Mouse (Mus musculus): ENCODE data around the gene Kcnj8. TPM values are rescaled to one million over a fixed set of nuclear protein-coding genes. Genes with fewer than 3 reads are reported as not detected.

Gene Kcnj8
- 1.9 TPM for polyA plus RNA-seq (2014; fragmentation: Illumina TruSeq; extraction: RNeasy Lipid Tissue Mini Kit (QIAGEN cat#74804); ENCODE audit: low read depth, low replicate concordance)

GRCm38 (mm10) chr6:142571055-142571618 lies at the start of gene Kcnj8:
TSS of gene Kcnj8 (minus strand) at chr6:142571614.

Other genes with a start within 250 kb of the Kcnj8 start
- gene Slco1a5, start 248.6 kb downstream of the Kcnj8 start, polyA plus RNA-seq (2014; fragmentation: Illumina TruSeq; extraction: RNeasy Lipid Tissue Mini Kit (QIAGEN cat#74804); ENCODE audit: low read depth, low replicate concordance) = not detected
- 17.9 TPM for gene Pyroxd1, start 226.0 kb downstream of the Kcnj8 start, polyA plus RNA-seq (2014; fragmentation: Illumina TruSeq; extraction: RNeasy Lipid Tissue Mini Kit (QIAGEN cat#74804); ENCODE audit: low read depth, low replicate concordance)
- gene Recql, start 184.5 kb downstream of the Kcnj8 start, polyA plus RNA-seq (2014; fragmentation: Illumina TruSeq; extraction: RNeasy Lipid Tissue Mini Kit (QIAGEN cat#74804); ENCODE audit: low read depth, low replicate concordance) = 4.5 TPM
- gene Golt1b, start 184.4 kb downstream of the Kcnj8 start, polyA plus RNA-seq (2014; fragmentation: Illumina TruSeq; extraction: RNeasy Lipid Tissue Mini Kit (QIAGEN cat#74804); ENCODE audit: low read depth, low replicate concordance) = 7.1 TPM
- gene Spx, start 158.2 kb downstream of the Kcnj8 start, polyA plus RNA-seq (2014; fragmentation: Illumina TruSeq; extraction: RNeasy Lipid Tissue Mini Kit (QIAGEN cat#74804); ENCODE audit: low read depth, low replicate concordance) = not detected
- 91.5 TPM for gene Gys2, start 98.5 kb downstream of the Kcnj8 start, polyA plus RNA-seq (2014; fragmentation: Illumina TruSeq; extraction: RNeasy Lipid Tissue Mini Kit (QIAGEN cat#74804); ENCODE audit: low read depth, low replicate concordance)
- gene Ldhb, start 63.7 kb downstream of the Kcnj8 start, polyA plus RNA-seq (2014; fragmentation: Illumina TruSeq; extraction: RNeasy Lipid Tissue Mini Kit (QIAGEN cat#74804); ENCODE audit: low read depth, low replicate concordance) = 2.8 TPM
- gene Abcc9, start 130.7 kb upstream of the Kcnj8 start, polyA plus RNA-seq (2014; fragmentation: Illumina TruSeq; extraction: RNeasy Lipid Tissue Mini Kit (QIAGEN cat#74804); ENCODE audit: low read depth, low replicate concordance) = 10.8 TPM
- 66.9 TPM for gene Cmas, start 185.1 kb upstream of the Kcnj8 start, polyA plus RNA-seq (2014; fragmentation: Illumina TruSeq; extraction: RNeasy Lipid Tissue Mini Kit (QIAGEN cat#74804); ENCODE audit: low read depth, low replicate concordance)
- gene Sult6b2, start 232.9 kb upstream of the Kcnj8 start, polyA plus RNA-seq (2014; fragmentation: Illumina TruSeq; extraction: RNeasy Lipid Tissue Mini Kit (QIAGEN cat#74804); ENCODE audit: low read depth, low replicate concordance) = not detected

Data from liver, adult 10 weeks (tissue).